Mouse (Mus musculus): Measurements from ENCODE around the gene Bcor. TPM values are rescaled to one million over a fixed set of nuclear protein-coding genes. Genes with fewer than 3 reads are reported as not detected.

The Bcor gene
- total and polyA plus RNA-seq, 3 experiments = 44.6 to 88.7 (median 61.6) TPM

DNA sequence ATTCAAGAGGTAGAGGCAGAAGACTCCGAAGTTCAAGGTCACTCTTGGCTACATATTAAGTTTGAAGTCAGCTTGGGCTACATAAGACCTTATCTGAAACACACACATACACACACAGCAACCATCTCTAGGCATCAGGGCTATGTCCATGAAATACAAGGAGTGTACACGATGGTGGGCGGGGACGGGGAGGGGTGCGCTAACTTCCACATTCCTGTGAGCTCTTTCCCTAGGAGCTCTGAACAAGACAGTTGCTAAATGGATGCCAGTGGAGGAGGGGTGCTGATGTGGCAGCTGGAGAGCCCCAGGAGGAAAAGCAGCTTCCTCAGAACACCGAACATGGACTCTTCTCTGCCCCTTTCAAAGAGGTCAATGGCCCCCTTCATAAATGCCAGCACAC lies 49.6 kb downstream of the Bcor start:
- H3K27ac ChIP-seq (ENCODE audit: control insufficient read depth, low read depth, low read length) = no peak overlapping the region
- no peak overlapping the region for H3K9ac ChIP-seq (ENCODE audit: control insufficient read depth, low read depth, low read length, poor library complexity, severe bottlenecking)
- no peaks in the 10 kb centered on the region; a peak in 1 of 4 replicates for H3K4me1 ChIP-seq (ENCODE audit: control insufficient read depth in 1 of 2, insufficient read depth in 2 of 2, low read length in 2 of 2)
- H3K27me3 ChIP-seq (ENCODE audit: control insufficient read depth in 1 of 2, insufficient read depth in 2 of 2, low read length in 2 of 2) = no peaks in the 10 kb centered on the region
- H3K9me3 ChIP-seq (replicated peaks; ENCODE audit: insufficient read depth, low read length) = no peaks in the 10 kb centered on the region
- TF ChIP-seq ZC3H11A (IDR thresholded peaks at IDR 0.05; ENCODE audit: low read depth, low read length) (no peak), E2F4 (IDR thresholded peaks at IDR 0.05; ENCODE audit: borderline replicate concordance, low read depth, low read length) (no peak), USF1 (IDR thresholded peaks at IDR 0.05; ENCODE audit: low read depth, low read length) (no peak), ELF1 (IDR thresholded peaks at IDR 0.05; ENCODE audit: low read depth, low read length) (no peak), JUND (IDR thresholded peaks at IDR 0.05; ENCODE audit: low read depth, low read length) (no peak), POLR2A (IDR thresholded peaks at IDR 0.05; ENCODE audit: control insufficient read depth in 1 of 2, insufficient read depth in 1 of 2, low read depth in 1 of 2, low read length in 2 of 2, poor library complexity in 1 of 2) (no peak), CTCF (IDR thresholded peaks at IDR 0.05 in 2 of 3, conservative IDR thresholded peaks at IDR 0.05 in 1 of 3; ENCODE audit: control insufficient read depth in 1 of 3, insufficient read depth in 1 of 3, low read depth in 2 of 3, low read length in 3 of 3, poor library complexity in 1 of 3, severe bottlenecking in 1 of 3) (no peak), TBP (IDR thresholded peaks at IDR 0.05; ENCODE audit: low read depth, low read length) (no peak), USF2 (IDR thresholded peaks at IDR 0.05; ENCODE audit: borderline replicate concordance in 1 of 2, insufficient read depth in 1 of 2, low read depth in 1 of 2, low read length in 2 of 2) (no peak)
- no peak for DNase-seq (ENCODE audit: low read depth, low spot score)
- H3K4me3 ChIP-seq (ENCODE audit: control insufficient read depth in 1 of 2, insufficient read depth in 1 of 2, low read depth in 2 of 2, low read length in 2 of 2) = no peak overlapping the region
- H3K79me2 ChIP-seq (ENCODE audit: control insufficient read depth, insufficient read depth, low read length, poor library complexity) = peaks cover 46% of the 10 kb centered on the region
- H3K36me3 ChIP-seq (ENCODE audit: control insufficient read depth in 1 of 2, insufficient read depth in 2 of 2, low read length in 2 of 2) = peaks cover 0 to 1% of the 10 kb centered on the region in 2 experiments; a peak in 3 of 4 replicates

DNA sequence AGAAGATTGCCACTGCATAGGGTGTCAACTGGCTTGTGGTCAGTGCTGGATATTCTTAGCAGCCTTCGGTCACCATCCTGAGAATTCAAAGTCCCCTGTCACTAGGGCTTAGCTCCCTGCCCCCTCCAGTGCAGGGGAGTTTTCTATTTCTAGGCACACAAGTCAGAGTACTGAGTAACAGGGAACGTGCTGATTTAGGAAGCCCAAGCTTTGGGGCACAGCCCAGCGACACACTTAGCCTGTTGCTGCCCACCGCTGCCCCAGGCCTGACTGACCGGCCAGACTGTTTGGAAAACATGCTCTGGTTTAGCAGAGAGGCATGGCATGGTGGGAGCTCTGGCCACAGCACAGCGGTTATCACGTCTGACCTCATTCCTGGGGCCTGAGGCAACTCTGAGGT lies 54.8 kb downstream of the Bcor start:
- no peaks in the 10 kb centered on the region for H3K27me3 ChIP-seq (ENCODE audit: control insufficient read depth in 1 of 2, insufficient read depth in 2 of 2, low read length in 2 of 2)
- TF ChIP-seq MEF2A (IDR thresholded peaks at IDR 0.05; ENCODE audit: extremely low read depth, insufficient replicate concordance, low read depth, low read length, poor library complexity, severe bottlenecking) = no peak
- TF ChIP-seq KAT2A (conservative IDR thresholded peaks at IDR 0.05; ENCODE audit: low read depth, low read length) = no peak
- no peak for TF ChIP-seq EP300 (IDR thresholded peaks at IDR 0.05; ENCODE audit: low read depth in 1 of 2, low read length in 2 of 2)
- TF ChIP-seq E2F4 (IDR thresholded peaks at IDR 0.05; ENCODE audit: borderline replicate concordance, low read depth, low read length) = no peak
- TF ChIP-seq CTCF (IDR thresholded peaks at IDR 0.05 in 2 of 3, conservative IDR thresholded peaks at IDR 0.05 in 1 of 3; ENCODE audit: control insufficient read depth in 1 of 3, insufficient read depth in 1 of 3, low read depth in 2 of 3, low read length in 3 of 3, poor library complexity in 1 of 3, severe bottlenecking in 1 of 3) = no peak
- TF ChIP-seq POLR2A (IDR thresholded peaks at IDR 0.05; ENCODE audit: control insufficient read depth in 1 of 2, insufficient read depth in 1 of 2, low read depth in 1 of 2, low read length in 2 of 2, poor library complexity in 1 of 2) = no peak
- TF ChIP-seq RCOR1 (IDR thresholded peaks at IDR 0.05; ENCODE audit: low read depth, low read length) = no peak
- TF ChIP-seq CHD1 (IDR thresholded peaks at IDR 0.05; ENCODE audit: low read depth, low read length) = no peak
- no peak for TF ChIP-seq MXI1 (IDR thresholded peaks at IDR 0.05; ENCODE audit: low read depth, low read length)
- no peak for TF ChIP-seq TCF12 (IDR thresholded peaks at IDR 0.05; ENCODE audit: low read depth, low read length)
- no peak for TF ChIP-seq ZNF384 (IDR thresholded peaks at IDR 0.05; ENCODE audit: low read depth, low read length)
- no peak for TF ChIP-seq TBP (IDR thresholded peaks at IDR 0.05; ENCODE audit: low read depth, low read length)
- TF ChIP-seq POLR2AphosphoS2 (IDR thresholded peaks at IDR 0.05; ENCODE audit: low read length) = no peak
- no peak for TF ChIP-seq POLR2AphosphoS5 (IDR thresholded peaks at IDR 0.05; ENCODE audit: borderline replicate concordance, low read depth, low read length)
- no peak for TF ChIP-seq MYB (IDR thresholded peaks at IDR 0.05; ENCODE audit: low read depth, low read length)
- no peak for TF ChIP-seq NRF1 (IDR thresholded peaks at IDR 0.05; ENCODE audit: insufficient read depth, low read depth, low read length, poor library complexity, severe bottlenecking)
- no peak for TF ChIP-seq SIN3A (IDR thresholded peaks at IDR 0.05; ENCODE audit: low read length)
- peaks cover 18% of the 10 kb centered on the region for H3K79me2 ChIP-seq (ENCODE audit: control insufficient read depth, insufficient read depth, low read length, poor library complexity)
- no peaks in the 10 kb centered on the region for H3K9me3 ChIP-seq (replicated peaks; ENCODE audit: insufficient read depth, low read length)
- DNase-seq (ENCODE audit: low read depth, low spot score) = no peak
- peaks cover 0 to 2% of the 10 kb centered on the region in 2 experiments; a peak in 3 of 4 replicates for H3K4me1 ChIP-seq (ENCODE audit: control insufficient read depth in 1 of 2, insufficient read depth in 2 of 2, low read length in 2 of 2)
- H3K27ac ChIP-seq (ENCODE audit: control insufficient read depth, low read depth, low read length) = no peak overlapping the region
- no peak overlapping the region for H3K4me3 ChIP-seq (ENCODE audit: control insufficient read depth in 1 of 2, insufficient read depth in 1 of 2, low read depth in 2 of 2, low read length in 2 of 2)
- H3K36me3 ChIP-seq (ENCODE audit: control insufficient read depth in 1 of 2, insufficient read depth in 2 of 2, low read length in 2 of 2) = peaks cover 0 to 6% of the 10 kb centered on the region in 2 experiments; a peak in 3 of 4 replicates
- no peak overlapping the region for H3K9ac ChIP-seq (ENCODE audit: control insufficient read depth, low read depth, low read length, poor library complexity, severe bottlenecking)
